Mouse (Mus musculus): ENCODE data around the gene Twf2. TPM values are rescaled to one million over a fixed set of nuclear protein-coding genes. Genes with fewer than 3 reads are reported as not detected.

Gene Twf2
- total RNA-seq, 1 experiment from 2014 or later = 42.5 TPM

DNA sequence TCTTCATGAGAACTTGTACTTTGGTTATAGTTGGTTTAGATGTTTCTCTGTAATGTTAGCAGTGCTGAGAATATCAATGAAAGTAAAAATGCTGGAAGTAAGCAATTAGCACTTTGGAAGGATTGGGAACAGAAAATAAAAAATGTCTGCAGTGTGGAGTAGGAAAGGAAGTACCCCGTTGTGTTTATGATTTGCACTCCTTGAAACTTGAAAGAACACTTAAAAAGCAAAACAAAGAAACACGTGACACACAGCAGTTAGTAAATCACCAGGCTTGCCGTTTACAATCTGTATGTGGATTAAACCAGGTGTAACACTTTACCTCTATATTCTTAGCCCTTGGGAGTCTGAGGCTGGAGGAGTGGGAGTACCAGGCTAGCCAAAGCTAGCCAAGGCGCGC is 26.1 kb upstream of the Twf2 start:
- ATAC-seq (replicated peaks; ENCODE audit: low read depth, poor library complexity, severe bottlenecking) = no peak

DNA sequence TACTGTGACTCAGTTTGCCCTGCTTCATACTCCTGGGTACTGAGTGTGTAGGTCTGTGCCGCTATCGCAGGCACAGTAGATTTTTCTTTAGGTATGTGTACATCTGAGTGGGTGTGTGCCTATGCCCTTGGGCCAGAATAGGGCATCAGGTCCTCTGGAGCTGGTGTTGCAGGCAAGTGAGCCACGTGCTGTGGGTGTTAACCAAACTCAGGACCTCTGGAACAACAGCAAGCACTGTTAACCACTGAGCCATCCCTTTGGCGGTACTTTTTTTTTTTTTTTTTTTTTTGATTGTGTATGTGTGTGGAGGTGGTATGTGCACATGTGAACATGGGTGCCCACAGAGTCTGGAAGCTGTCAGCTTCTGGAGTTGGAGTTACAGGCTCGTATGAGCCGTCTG is 25.1 kb upstream of the Twf2 start:
- no peak for ATAC-seq (replicated peaks; ENCODE audit: low read depth, poor library complexity, severe bottlenecking)

GRCm38 (mm10) chr9:106179454-106179853 is 23.5 kb upstream of the Twf2 start:
- ATAC-seq (replicated peaks; ENCODE audit: low read depth, poor library complexity, severe bottlenecking) = no peak

- ATAC-seq (replicated peaks; ENCODE audit: low read depth, poor library complexity, severe bottlenecking) = no peak
Observed at GRCm38 (mm10) chr9:106179964-106180363, 22.9 kb upstream of the Twf2 start.

DNA sequence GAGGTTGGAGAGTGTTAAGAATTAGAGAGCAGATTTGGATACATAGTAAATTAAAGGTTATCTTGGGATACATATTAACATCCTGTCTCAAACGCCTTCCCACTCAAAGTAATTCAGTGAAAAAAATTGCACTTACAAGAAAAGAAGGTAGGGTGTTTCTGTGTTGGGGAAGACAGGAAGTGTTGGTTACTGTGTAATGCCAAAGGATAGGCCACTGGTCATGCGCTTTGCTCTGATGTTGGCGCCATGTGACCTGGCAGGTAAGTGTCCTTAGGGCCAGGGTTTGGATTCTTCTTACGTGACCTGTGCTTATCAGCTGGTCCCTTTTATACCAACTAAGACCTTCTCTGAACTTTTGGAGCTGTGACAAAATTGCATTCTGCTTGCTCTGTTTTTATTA is 20.8 kb upstream of the Twf2 start:
- ATAC-seq (replicated peaks; ENCODE audit: low read depth, poor library complexity, severe bottlenecking) = no peak

GRCm38 (mm10) chr9:106183996-106184395 is 18.9 kb upstream of the Twf2 start:
- ATAC-seq (replicated peaks; ENCODE audit: low read depth, poor library complexity, severe bottlenecking) = no peak

DNA sequence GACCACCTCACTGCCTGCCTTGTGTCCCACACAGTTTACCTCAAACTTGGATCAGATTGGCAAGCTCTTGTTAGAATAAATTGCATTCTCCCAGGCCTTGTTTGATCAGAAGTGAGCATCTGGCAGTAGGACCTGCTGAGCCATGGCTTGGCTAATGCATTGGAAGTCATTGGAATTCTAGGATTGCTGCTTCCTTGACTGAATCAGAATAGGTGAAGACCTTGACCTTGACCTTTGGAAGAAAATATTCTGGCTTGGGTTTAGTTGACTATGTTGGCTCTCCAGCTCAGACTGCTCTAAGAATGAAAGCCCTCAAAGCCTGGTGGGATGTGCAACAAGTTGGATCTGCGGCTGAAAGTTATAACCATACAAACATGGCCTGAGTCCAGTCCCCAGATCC is 11.6 kb upstream of the Twf2 start:
- ATAC-seq (replicated peaks; ENCODE audit: low read depth, poor library complexity, severe bottlenecking) = no peak

GRCm38 (mm10) chr9:106192024-106192423 is 10.9 kb upstream of the Twf2 start:
- ATAC-seq (replicated peaks; ENCODE audit: low read depth, poor library complexity, severe bottlenecking) = no peak

- peak; percentile 92 for ATAC-seq (replicated peaks; ENCODE audit: low read depth, poor library complexity, severe bottlenecking)
Observed at GRCm38 (mm10) chr9:106192998-106193397, 9.9 kb upstream of the Twf2 start.

GRCm38 (mm10) chr9:106193930-106194807 is 8.7 kb upstream of the Twf2 start:
- ATAC-seq (replicated peaks; ENCODE audit: low read depth, poor library complexity, severe bottlenecking) = no peak

GRCm38 (mm10) chr9:106195693-106196092 is 7.2 kb upstream of the Twf2 start:
- ATAC-seq (replicated peaks; ENCODE audit: low read depth, poor library complexity, severe bottlenecking) = no peak

GRCm38 (mm10) chr9:106197081-106197713 is 5.7 kb upstream of the Twf2 start:
- no peak for ATAC-seq (replicated peaks; ENCODE audit: low read depth, poor library complexity, severe bottlenecking)

GRCm38 (mm10) chr9:106197732-106198131 is 5.2 kb upstream of the Twf2 start:
- no peak for ATAC-seq (replicated peaks; ENCODE audit: low read depth, poor library complexity, severe bottlenecking)

GRCm38 (mm10) chr9:106198962-106199458 is 3.9 kb upstream of the Twf2 start:
- ATAC-seq (replicated peaks; ENCODE audit: low read depth, poor library complexity, severe bottlenecking) = peak; percentile 40

GRCm38 (mm10) chr9:106199535-106200272 is 3.2 kb upstream of the Twf2 start, which contains the start of gene Ppm1m:
Gene Ppm1m, minus strand, starts transcription at chr9:106199746.
- peak; percentile 24 for ATAC-seq (replicated peaks; ENCODE audit: low read depth, poor library complexity, severe bottlenecking)

GRCm38 (mm10) chr9:106201895-106202294 is 1.0 kb upstream of the Twf2 start:
- ATAC-seq (replicated peaks; ENCODE audit: low read depth, poor library complexity, severe bottlenecking) = no peak

- peak; percentile 52 for ATAC-seq (replicated peaks; ENCODE audit: low read depth, poor library complexity, severe bottlenecking)
Observed at GRCm38 (mm10) chr9:106203990-106204851, 1.3 kb downstream of the Twf2 start.

DNA sequence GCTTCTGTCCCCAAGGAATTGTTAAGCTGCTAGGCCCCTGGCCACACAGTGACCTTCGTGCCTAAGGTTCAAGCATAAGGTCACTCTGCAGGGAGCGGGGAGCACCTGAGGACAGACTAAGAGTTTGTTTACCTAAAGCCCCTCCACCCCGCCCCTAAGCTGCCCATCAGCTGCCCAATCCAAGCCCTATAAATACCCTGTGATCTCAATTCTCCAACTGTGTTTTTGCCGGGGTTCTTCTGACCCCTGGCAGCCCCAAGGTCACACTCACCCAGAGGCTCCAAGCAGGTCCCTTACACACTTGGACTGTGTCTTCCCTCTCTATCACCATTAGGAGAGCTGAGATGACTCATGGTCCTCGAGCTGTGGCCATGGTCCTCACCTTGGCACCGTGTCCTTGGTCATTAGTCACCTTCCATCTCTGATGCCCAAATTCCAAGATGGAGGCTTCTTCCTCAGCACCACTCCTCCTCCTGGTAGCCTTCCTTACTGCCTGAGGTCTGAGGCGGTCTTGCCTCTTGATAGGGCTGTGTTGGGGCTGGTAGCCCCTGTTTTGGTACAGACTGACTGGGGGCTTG is 2.9 kb downstream of the Twf2 start:
- ATAC-seq (replicated peaks; ENCODE audit: low read depth, poor library complexity, severe bottlenecking) = no peak

DNA sequence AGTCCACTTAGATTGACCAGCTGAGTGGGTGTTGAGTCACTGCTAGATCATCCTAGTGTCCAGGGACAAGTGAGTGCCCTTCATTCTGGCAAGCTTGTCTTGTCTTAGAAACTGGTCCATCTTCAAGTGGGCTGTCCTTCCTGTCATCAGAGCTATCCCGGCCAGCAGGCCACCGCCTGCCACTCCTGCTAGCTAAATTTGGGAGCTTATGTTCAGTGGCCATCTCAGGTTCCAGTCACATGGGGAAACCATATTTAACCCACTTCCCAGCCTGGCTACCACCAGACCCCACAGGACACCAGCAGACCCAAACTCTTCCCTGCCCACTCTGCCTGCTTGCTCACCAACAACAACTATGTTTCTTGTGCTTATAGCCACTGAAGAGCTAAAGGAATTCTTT is 3.6 kb downstream of the Twf2 start:
- no peak for ATAC-seq (replicated peaks; ENCODE audit: low read depth, poor library complexity, severe bottlenecking)

All from common myeloid progenitor, adult 5-6 weeks (primary cell).